Mouse (Mus musculus) midbrain, embryonic 14.5 days (tissue): ENCODE data around the gene Armc9. TPM values are rescaled to one million over a fixed set of nuclear protein-coding genes. Genes with fewer than 3 reads are reported as not detected.

Experiments used
- ATAC-seq: fragments of 200-750 bp; cut with Nextera tagmentation; 2 replicates; pipeline ENCODE4 v1.8.0; 2017; ENCODE audit warnings: moderate number of reproducible peaks, moderate library complexity; ENCODE audit not compliant: low FRiP score, low TSS enrichment
- DNase-seq: peaks from one replicate; pipeline ENCODE4 v3.0.0-alpha.2; 2015
- H3K27ac ChIP-seq: fragments of 300-500 bp; sonication (generic); replicated peaks from 2 replicates; pipeline ENCODE4 v1.5.1; 2014; ENCODE audit warnings: mild to moderate bottlenecking, low read depth, low read length, moderate library complexity
- H3K27me3 ChIP-seq: fragments of 300-500 bp; sonication (generic); 2 replicates; pipeline ENCODE4 v1.6.1; 2014; ENCODE audit warnings: low read length, control low read depth, mixed read lengths; ENCODE audit not compliant: control insufficient read depth, insufficient read depth
- H3K36me3 ChIP-seq: fragments of 300-500 bp; sonication (generic); 2 replicates; pipeline ENCODE4 v1.6.1; 2014; ENCODE audit warnings: low read length, control low read depth; ENCODE audit not compliant: control insufficient read depth, insufficient read depth
- H3K4me1 ChIP-seq: fragments of 300-500 bp; sonication (generic); 2 replicates; pipeline ENCODE4 v1.6.1; 2014; ENCODE audit warnings: mild to moderate bottlenecking, antibody characterized with exemption, low read length, control low read depth; ENCODE audit not compliant: control insufficient read depth, insufficient read depth
- H3K4me2 ChIP-seq: fragments of 300-500 bp; sonication (generic); 2 replicates; pipeline ENCODE4 v1.6.1; 2014; ENCODE audit warnings: mild to moderate bottlenecking, low read length, moderate library complexity
- H3K4me3 ChIP-seq: fragments of 300-500 bp; sonication (generic); replicated peaks from 2 replicates; pipeline ENCODE4 v1.5.1; 2014; ENCODE audit warnings: low read depth, low read length
- H3K9ac ChIP-seq: fragments of 300-500 bp; sonication (generic); replicated peaks from 2 replicates; pipeline ENCODE4 v1.6.1; 2014; ENCODE audit warnings: mild to moderate bottlenecking, low read length, moderate library complexity
- H3K9me3 ChIP-seq: fragments of 300-500 bp; sonication (generic); 2 replicates; pipeline ENCODE4 v1.6.1; 2016; ENCODE audit warnings: low read length, control low read depth, mixed read lengths; ENCODE audit not compliant: control insufficient read depth
- WGBS: fragments of 180-500 bp; shearing (Covaris S2); extraction: QIAGEN DNeasy Blood & Tissue Kit; methylation state at CpG from one replicate; pipeline ENCODE4 v1.1.7; 2014; 5-methylcytosine and 5-hydroxymethylcytosine counted together
- polyA plus RNA-seq: library from polyadenylated mRNA; unstranded; fragments of >200 nt; fragmentation: Nextera tagmentation; extraction: Ambion mirVana; gene quantifications from 2 replicates; pipeline ENCODE4 v1.2.1, GENCODE M21; 2014

Gene Armc9
- polyA plus RNA-seq, 1 experiment from 2014 or later: 37.8 TPM

DNA sequence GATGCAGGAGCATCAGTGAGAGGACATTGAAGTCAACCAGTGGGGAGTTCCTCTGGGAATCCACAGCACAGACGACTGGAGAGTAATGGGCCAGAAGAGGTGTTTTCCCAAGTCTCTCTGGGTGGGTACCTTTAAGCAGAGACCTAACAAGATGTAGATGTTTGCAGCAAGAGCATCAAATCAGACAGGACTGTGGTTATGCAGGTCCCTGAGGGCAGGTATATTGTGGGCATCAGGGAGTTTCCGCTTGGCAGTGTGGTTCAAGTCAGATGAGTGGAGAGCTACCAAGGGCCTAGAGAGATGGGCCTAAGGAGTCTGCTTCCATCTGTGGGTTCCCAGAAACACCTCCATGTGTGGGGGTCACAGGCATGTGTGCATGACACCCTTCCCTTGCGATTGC, 1.5 kb downstream of the Armc9 start:
- Histone ChIP-seq H3K4me1 (peaks cover 12% of the 10 kb centered on the region), H3K36me3 (peaks cover 31% of the 10 kb centered on the region), H3K9me3 (no peaks in the 10 kb centered on the region), H3K27me3 (no peaks in the 10 kb centered on the region), H3K4me2 (no peak overlapping the region), H3K4me3 (no peak overlapping the region), H3K27ac (no peak overlapping the region), H3K9ac (no peak overlapping the region)
- DNase-seq: no peak
- 83% methylated on average over 3 of the region's 3 CpGs for WGBS
- no peak for ATAC-seq

DNA sequence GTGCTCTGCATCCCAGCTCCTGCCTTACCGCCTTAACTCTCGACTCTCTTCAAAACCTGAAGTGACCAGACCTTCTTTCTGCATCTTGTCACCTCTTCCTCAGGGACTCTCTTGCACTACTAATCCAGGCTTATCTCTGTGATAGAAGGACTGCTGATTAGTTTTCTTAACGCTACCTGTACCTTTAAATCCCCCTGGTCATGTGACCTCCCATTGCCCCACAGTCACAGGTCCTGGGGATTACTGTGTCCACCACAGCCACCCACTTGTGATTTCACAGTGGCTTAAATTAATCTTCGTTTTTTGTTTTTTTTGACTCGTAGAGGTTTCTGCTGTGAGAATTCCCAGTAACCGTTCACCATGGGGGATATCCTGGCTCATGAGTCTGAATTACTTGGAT, 2.0 kb downstream of the Armc9 start:
- H3K36me3 ChIP-seq: peaks cover 36% of the 10 kb centered on the region
- H3K27me3 ChIP-seq: no peaks in the 10 kb centered on the region
- WGBS: 93% methylated on average over 6 of the region's 6 CpGs
- H3K4me2 ChIP-seq: no peak overlapping the region
- no peak overlapping the region for H3K27ac ChIP-seq
- ATAC-seq: no peak
- peaks cover 12% of the 10 kb centered on the region for H3K4me1 ChIP-seq
- no peak overlapping the region for H3K9ac ChIP-seq
- no peaks in the 10 kb centered on the region for H3K9me3 ChIP-seq
- no peak overlapping the region for H3K4me3 ChIP-seq
- no peak for DNase-seq

DNA sequence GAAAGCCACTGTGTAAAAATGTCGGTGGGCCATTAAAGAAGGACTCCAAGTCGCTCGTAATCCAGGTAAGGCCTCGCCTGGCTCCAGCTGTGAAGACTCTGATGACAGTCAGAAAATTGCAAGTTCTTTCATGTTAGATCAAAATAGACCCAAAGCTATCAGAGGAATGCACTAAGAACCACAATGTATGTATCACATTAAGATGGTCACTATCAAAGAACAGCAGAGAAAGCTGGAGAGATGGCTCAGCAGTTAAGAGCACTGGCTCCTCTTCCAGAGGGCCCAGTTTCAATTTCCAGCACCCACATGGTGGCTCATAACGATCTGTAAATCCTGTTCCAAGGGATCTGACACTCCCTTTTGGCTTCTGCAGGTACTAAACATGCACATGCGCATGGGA, 5.5 kb downstream of the Armc9 start:
- peaks cover 7% of the 10 kb centered on the region for H3K4me1 ChIP-seq
- no peak overlapping the region for H3K9ac ChIP-seq
- no peaks in the 10 kb centered on the region for H3K27me3 ChIP-seq
- peaks cover 65% of the 10 kb centered on the region for H3K36me3 ChIP-seq
- ATAC-seq (no peak), DNase-seq (no peak)
- H3K4me2 ChIP-seq: no peak overlapping the region
- H3K9me3 ChIP-seq: no peaks in the 10 kb centered on the region
- H3K4me3 ChIP-seq: no peak overlapping the region
- H3K27ac ChIP-seq: no peak overlapping the region
- WGBS: 92% methylated on average over 6 of the region's 6 CpGs

DNA sequence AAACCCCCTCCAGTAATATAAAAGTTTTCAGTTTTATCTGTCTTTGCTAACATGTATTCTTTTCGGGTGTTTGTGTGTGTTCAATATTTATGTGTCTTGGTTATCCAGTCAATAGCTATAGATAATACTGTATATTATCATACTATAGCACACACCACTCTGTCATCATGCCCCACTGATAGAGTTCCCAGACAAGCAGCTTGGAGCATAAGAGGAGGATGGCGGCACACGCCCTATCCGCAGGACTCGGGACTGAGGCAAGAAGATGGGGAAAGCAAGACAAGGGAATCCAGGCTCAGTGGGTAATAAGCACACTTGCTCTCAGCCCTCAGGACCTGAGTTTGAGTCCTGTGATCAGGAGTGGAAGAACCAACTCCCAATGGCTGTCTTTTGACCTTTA, 5.9 kb downstream of the Armc9 start:
- Histone ChIP-seq H3K27me3 (no peaks in the 10 kb centered on the region), H3K27ac (no peak overlapping the region), H3K4me3 (no peak overlapping the region), H3K4me2 (no peak overlapping the region), H3K9ac (no peak overlapping the region), H3K4me1 (peaks cover 3% of the 10 kb centered on the region), H3K36me3 (peaks cover 69% of the 10 kb centered on the region), H3K9me3 (no peaks in the 10 kb centered on the region)
- ATAC-seq (no peak), DNase-seq (no peak)
- 93% methylated on average over 5 of the region's 5 CpGs for WGBS

DNA sequence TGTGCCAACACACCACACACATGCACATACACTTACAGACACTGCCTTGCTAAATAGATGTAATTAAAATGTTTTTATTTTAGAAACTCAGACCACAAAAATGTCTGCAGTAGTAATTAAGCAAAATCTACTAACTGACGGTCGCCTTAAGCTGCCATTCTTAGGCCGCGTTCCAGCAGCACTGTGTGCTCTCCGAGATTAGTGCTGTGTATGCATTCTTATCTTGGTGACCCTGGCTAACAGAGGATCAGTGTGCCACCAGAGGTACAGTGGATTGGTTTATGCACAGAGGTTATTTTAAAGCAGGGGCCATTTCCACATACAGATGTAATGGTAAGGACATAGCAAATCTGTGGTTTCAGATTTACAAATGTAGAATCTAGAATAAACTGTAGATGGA, 6.5 kb downstream of the Armc9 start:
- no peak overlapping the region for H3K4me2 ChIP-seq
- no peak overlapping the region for H3K27ac ChIP-seq
- H3K27me3 ChIP-seq: no peaks in the 10 kb centered on the region
- H3K36me3 ChIP-seq: peaks cover 74% of the 10 kb centered on the region
- 96% methylated on average over 5 of the region's 5 CpGs for WGBS
- H3K4me3 ChIP-seq: no peak overlapping the region
- DNase-seq (no peak), ATAC-seq (no peak)
- H3K9me3 ChIP-seq: no peaks in the 10 kb centered on the region
- H3K9ac ChIP-seq: no peak overlapping the region
- H3K4me1 ChIP-seq: no peaks in the 10 kb centered on the region

DNA sequence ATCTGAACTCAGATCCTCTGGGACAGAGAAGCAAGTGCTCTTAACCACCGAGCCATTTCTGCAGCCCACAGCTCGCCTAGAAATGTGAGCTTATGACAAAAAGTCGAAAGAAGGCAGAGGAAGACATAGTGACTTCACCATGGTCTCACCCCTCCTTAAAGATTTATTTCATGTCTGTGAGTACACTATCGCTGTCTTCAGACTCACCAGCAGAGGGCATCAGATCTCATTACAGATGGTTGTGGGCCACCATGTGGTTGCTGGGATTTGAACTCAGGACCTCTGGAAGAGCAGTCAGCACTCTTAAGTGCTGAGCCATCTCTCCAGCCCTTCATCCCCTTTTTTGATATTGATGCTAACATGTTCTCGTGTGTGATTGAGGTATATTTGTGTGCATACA, 20.0 kb downstream of the Armc9 start:
- WGBS: 97% methylated on average over 5 of the region's 5 CpGs
- Histone ChIP-seq H3K4me2 (no peak overlapping the region), H3K27me3 (no peaks in the 10 kb centered on the region), H3K36me3 (peaks cover 67% of the 10 kb centered on the region), H3K9me3 (no peaks in the 10 kb centered on the region), H3K27ac (no peak overlapping the region), H3K9ac (no peak overlapping the region), H3K4me1 (no peaks in the 10 kb centered on the region), H3K4me3 (no peak overlapping the region)
- no peak for DNase-seq
- ATAC-seq: no peak

DNA sequence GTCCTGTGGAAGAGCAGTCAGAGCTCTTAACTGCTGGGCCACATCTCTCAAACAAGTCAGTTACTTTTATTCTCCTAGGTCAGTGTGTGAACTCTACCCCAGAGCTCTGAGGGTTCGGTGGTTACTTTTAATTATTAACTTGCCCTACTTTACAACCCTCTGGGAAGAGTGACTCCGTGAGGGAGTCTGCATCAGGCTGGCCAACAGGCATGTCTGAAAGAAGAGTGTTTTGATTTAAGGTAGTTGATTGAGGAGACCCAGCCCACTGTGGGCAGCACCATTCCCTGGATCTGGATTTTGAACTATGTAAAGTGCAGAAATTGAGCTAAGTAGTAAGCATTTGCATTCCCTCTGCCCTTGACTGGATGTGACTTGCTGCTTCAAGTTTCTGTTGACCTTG, 21.5 kb downstream of the Armc9 start:
- DNase-seq (no peak), ATAC-seq (no peak)
- 97% methylated on average over 2 of the region's 2 CpGs for WGBS
- H3K27me3 ChIP-seq: no peaks in the 10 kb centered on the region
- H3K4me3 ChIP-seq: no peak overlapping the region
- H3K4me2 ChIP-seq: no peak overlapping the region
- no peaks in the 10 kb centered on the region for H3K9me3 ChIP-seq
- no peaks in the 10 kb centered on the region for H3K4me1 ChIP-seq
- peaks cover 68% of the 10 kb centered on the region for H3K36me3 ChIP-seq
- no peak overlapping the region for H3K9ac ChIP-seq
- H3K27ac ChIP-seq: no peak overlapping the region

DNA sequence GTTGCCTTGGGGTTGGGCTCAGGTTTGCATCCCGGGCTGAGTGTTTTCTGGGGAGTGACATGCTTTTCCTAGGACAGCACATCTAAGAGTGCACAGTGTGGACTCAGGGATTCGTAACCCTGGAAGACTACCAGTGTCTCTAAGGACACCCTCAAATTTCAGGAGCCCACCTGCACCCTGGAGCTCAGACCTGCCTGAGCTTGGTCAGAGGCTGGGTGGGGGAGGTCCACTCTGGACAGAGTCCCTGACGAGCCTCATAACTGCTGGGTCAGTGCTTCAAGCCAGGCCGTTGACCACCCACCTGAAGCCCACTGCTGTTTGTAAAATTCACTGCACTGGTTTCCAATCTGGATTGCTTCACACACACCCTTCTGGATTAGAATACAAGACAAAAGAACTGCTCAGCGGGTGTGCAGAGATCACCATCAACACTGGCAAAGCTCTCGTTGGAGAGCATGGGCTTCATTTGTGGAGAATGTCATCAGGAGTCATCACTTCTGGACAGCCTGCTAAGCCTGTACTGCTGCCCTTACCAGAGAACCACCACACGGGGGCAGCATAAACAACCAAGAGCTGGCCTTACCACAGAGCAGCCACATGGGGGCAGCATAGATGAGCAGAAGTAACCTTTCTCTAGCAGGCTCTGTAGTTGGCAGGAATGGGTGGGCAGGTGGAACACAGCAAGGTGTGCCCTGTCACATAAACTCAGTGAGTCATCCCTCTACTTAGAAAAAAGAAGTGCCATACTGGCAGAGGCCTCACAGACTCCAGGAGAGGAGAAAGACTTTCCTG, 24.1 kb downstream of the Armc9 start:
- H3K27me3 ChIP-seq: no peaks in the 10 kb centered on the region
- H3K9me3 ChIP-seq: no peaks in the 10 kb centered on the region
- no peak overlapping the region for H3K4me3 ChIP-seq
- H3K36me3 ChIP-seq: peaks cover 53% of the 10 kb centered on the region
- ATAC-seq: peak; percentile 60; the same call in 1 of the 2 replicates
- peak; percentile 88 for DNase-seq
- 49% methylated on average over 7 of the region's 7 CpGs for WGBS
- no peaks in the 10 kb centered on the region for H3K4me1 ChIP-seq
- no peak overlapping the region for H3K27ac ChIP-seq
- H3K9ac ChIP-seq: no peak overlapping the region
- no peak overlapping the region for H3K4me2 ChIP-seq

DNA sequence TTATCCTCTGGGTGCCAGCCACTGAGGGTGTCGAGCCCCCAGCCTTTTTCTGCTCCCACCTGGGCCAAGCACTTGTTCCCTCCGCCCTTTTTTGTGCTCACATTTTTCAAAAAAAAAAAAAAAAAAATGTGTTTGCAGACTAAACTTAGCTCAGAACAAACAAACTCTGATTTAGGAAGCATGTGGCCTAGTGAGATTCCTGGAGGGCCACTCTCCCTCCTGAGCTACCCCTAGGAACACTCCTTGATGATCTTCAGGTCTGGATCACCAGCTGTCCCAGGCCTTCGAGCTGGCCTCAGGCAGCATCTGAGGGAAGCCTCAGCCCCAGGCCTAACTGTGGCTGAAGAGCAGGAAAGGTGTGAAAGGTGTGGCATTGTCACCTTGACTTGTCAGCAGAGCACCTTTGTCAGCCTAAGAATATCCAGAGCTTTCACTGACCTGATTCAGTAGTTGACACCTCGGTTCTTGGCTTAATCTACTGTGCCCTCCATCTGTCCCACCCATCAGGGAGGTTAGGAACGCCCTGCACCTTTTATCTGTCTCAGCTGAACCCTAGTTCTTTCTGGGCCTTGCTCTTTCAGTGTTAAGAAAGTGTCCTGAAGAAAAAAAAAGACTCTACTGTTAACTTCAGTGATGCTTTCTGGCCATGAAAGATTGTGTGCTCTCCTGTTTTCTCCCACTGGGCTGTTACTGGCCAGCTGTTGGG, 27.6 kb downstream of the Armc9 start:
- Histone ChIP-seq H3K4me2 (no peak overlapping the region), H3K27ac (no peak overlapping the region), H3K4me1 (no peaks in the 10 kb centered on the region), H3K36me3 (peaks cover 26% of the 10 kb centered on the region), H3K9ac (no peak overlapping the region), H3K4me3 (no peak overlapping the region), H3K9me3 (no peaks in the 10 kb centered on the region), H3K27me3 (no peaks in the 10 kb centered on the region)
- WGBS: 87% methylated on average over 5 of the region's 5 CpGs
- DNase-seq (no peak), ATAC-seq (no peak)
